Mouse (Mus musculus): ENCODE measurements around the gene Katna1.

The Katna1 gene

GRCm38 (mm10) chr10:7780238-7781176 lies 54.7 kb downstream of the Katna1 start:
- peak; percentile 94 for DNase-seq

- no peak for DNase-seq
These were observed 55.4 kb downstream of the Katna1 start for GRCm38 (mm10) chr10:7781214-7781613.

GRCm38 (mm10) chr10:7787319-7787718 lies 61.5 kb downstream of the Katna1 start:
- DNase-seq, result no peak

- no peak for DNase-seq
These were observed 66.5 kb downstream of the Katna1 start for GRCm38 (mm10) chr10:7792254-7792750.

- DNase-seq, result peak; percentile 91
These were observed 67.1 kb downstream of the Katna1 start, which contains the start of the genes Ginm1 and Ppil4 for GRCm38 (mm10) chr10:7792751-7793385. Gene Ginm1, minus strand, starts transcription at chr10:7792824. Gene Ppil4, plus strand, starts transcription at chr10:7792891.

GRCm38 (mm10) chr10:7801258-7801657 lies 75.5 kb downstream of the Katna1 start:
- DNase-seq, result no peak

- no peak for DNase-seq
These were observed 76.8 kb downstream of the Katna1 start for GRCm38 (mm10) chr10:7802519-7803140.

GRCm38 (mm10) chr10:7809937-7810336 lies 84.1 kb downstream of the Katna1 start:
- no peak for DNase-seq

All from liver (tissue).